Mouse (Mus musculus) midbrain, embryonic 14.5 days (tissue): ENCODE data around the gene Gsdma. TPM values are rescaled to one million over a fixed set of nuclear protein-coding genes. Genes with fewer than 3 reads are reported as not detected.

Experiments
- ATAC-seq: fragments of 200-750 bp; cut with Nextera tagmentation; 2 replicates; pipeline ENCODE4 v1.8.0; 2017; ENCODE audit warnings: moderate number of reproducible peaks, moderate library complexity; ENCODE audit not compliant: low FRiP score, low TSS enrichment
- DNase-seq: peaks from one replicate; pipeline ENCODE4 v3.0.0-alpha.2; 2015
- H3K27ac ChIP-seq: fragments of 300-500 bp; sonication (generic); replicated peaks from 2 replicates; pipeline ENCODE4 v1.5.1; 2014; ENCODE audit warnings: mild to moderate bottlenecking, low read depth, low read length, moderate library complexity
- H3K27me3 ChIP-seq: fragments of 300-500 bp; sonication (generic); 2 replicates; pipeline ENCODE4 v1.6.1; 2014; ENCODE audit warnings: low read length, control low read depth, mixed read lengths; ENCODE audit not compliant: control insufficient read depth, insufficient read depth
- H3K36me3 ChIP-seq: fragments of 300-500 bp; sonication (generic); 2 replicates; pipeline ENCODE4 v1.6.1; 2014; ENCODE audit warnings: low read length, control low read depth; ENCODE audit not compliant: control insufficient read depth, insufficient read depth
- H3K4me1 ChIP-seq: fragments of 300-500 bp; sonication (generic); 2 replicates; pipeline ENCODE4 v1.6.1; 2014; ENCODE audit warnings: mild to moderate bottlenecking, antibody characterized with exemption, low read length, control low read depth; ENCODE audit not compliant: control insufficient read depth, insufficient read depth
- H3K4me2 ChIP-seq: fragments of 300-500 bp; sonication (generic); 2 replicates; pipeline ENCODE4 v1.6.1; 2014; ENCODE audit warnings: mild to moderate bottlenecking, low read length, moderate library complexity
- H3K4me3 ChIP-seq: fragments of 300-500 bp; sonication (generic); replicated peaks from 2 replicates; pipeline ENCODE4 v1.5.1; 2014; ENCODE audit warnings: low read depth, low read length
- H3K9ac ChIP-seq: fragments of 300-500 bp; sonication (generic); replicated peaks from 2 replicates; pipeline ENCODE4 v1.6.1; 2014; ENCODE audit warnings: mild to moderate bottlenecking, low read length, moderate library complexity
- H3K9me3 ChIP-seq: fragments of 300-500 bp; sonication (generic); 2 replicates; pipeline ENCODE4 v1.6.1; 2016; ENCODE audit warnings: low read length, control low read depth, mixed read lengths; ENCODE audit not compliant: control insufficient read depth
- WGBS: fragments of 180-500 bp; shearing (Covaris S2); extraction: QIAGEN DNeasy Blood & Tissue Kit; methylation state at CpG from one replicate; pipeline ENCODE4 v1.1.7; 2014; 5-methylcytosine and 5-hydroxymethylcytosine counted together
- polyA plus RNA-seq: library from polyadenylated mRNA; unstranded; fragments of >200 nt; fragmentation: Nextera tagmentation; extraction: Ambion mirVana; gene quantifications from 2 replicates; pipeline ENCODE4 v1.2.1, GENCODE M21; 2014

Gsdma gene
- polyA plus RNA-seq, 1 experiment from 2014 or later = not detected

DNA sequence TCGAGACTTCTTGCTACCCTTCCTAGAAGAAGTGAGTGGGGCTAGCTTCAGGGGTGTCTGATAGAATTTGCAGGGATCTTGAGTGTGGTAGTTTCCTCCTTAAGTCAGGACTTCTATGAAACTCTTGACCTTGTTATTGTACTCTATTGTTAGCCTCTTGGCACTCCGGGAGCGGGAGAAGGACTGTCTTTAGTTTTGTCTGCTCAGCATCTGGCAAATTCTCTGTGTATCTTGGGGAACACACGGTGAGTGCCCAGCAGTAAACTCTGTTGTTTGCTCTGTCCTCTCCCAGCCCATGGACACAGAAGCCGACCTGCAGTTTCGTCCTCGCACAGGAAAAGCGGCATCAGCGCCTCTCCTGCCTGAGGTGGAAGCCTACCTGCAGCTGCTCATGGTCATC lies 21.5 kb downstream of the Gsdma start:
- H3K9ac ChIP-seq = no peak overlapping the region
- no peak overlapping the region for H3K4me3 ChIP-seq
- H3K4me1 ChIP-seq = peaks cover 7% of the 10 kb centered on the region
- H3K36me3 ChIP-seq = peaks cover 51% of the 10 kb centered on the region
- no peaks in the 10 kb centered on the region for H3K9me3 ChIP-seq
- H3K4me2 ChIP-seq = no peak overlapping the region
- 95% methylated on average over 9 of the region's 9 CpGs for WGBS
- H3K27me3 ChIP-seq = no peaks in the 10 kb centered on the region
- H3K27ac ChIP-seq = no peak overlapping the region
- DNase-seq = no peak
- ATAC-seq = no peak

DNA sequence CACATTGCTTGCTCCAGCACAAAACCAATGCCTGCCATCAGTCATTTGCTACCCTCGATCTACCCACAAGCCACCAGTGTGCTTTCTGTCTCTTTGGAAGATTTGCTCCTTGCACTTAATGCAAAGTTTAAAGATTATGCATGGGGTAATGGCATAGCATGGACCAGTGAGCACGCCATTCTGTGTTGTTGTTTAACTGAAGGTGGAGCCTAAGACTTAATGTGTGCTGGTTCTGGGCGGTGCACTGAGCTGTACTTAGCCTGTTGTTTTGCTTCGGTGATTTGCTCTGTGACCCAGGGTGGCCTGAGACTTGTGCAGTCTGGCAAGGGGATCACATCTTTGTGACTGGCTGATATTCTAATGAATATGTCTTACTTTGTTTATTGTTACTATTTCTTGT lies 22.8 kb downstream of the Gsdma start:
- H3K9ac ChIP-seq = no peak overlapping the region
- DNase-seq (no peak), ATAC-seq (no peak)
- no peaks in the 10 kb centered on the region for H3K9me3 ChIP-seq
- peaks cover 64% of the 10 kb centered on the region for H3K36me3 ChIP-seq
- no peak overlapping the region for H3K27ac ChIP-seq
- no peak overlapping the region for H3K4me3 ChIP-seq
- peaks cover 7% of the 10 kb centered on the region for H3K4me1 ChIP-seq
- WGBS = 86% methylated on average over 4 of the region's 4 CpGs
- H3K4me2 ChIP-seq = no peak overlapping the region
- H3K27me3 ChIP-seq = no peaks in the 10 kb centered on the region

DNA sequence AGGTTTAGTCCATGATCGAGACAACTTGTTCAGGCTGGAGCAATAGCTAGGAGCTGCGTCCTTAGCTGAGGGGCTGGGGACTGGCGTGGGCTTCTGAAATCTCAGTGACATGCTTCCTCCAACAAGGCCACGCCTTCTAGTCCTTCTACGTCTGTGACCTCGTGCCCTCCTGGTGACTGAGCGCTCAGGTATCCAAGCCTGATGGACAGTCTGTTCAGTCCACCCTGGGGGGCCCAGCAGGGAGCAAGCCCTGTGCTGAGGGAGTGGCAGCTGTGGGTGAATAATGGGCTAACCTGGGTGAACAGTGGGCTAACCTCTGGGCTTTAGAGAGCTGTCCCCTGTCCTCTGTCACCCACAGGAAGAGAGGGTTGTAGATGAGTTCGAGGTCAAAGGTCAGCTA lies 23.9 kb downstream of the Gsdma start:
- Histone ChIP-seq H3K27ac (no peak overlapping the region), H3K27me3 (no peaks in the 10 kb centered on the region), H3K4me2 (no peak overlapping the region), H3K9me3 (no peaks in the 10 kb centered on the region), H3K9ac (no peak overlapping the region), H3K36me3 (peaks cover 74% of the 10 kb centered on the region), H3K4me3 (no peak overlapping the region), H3K4me1 (peaks cover 7% of the 10 kb centered on the region)
- no peak for DNase-seq
- no peak for ATAC-seq
- WGBS = 89% methylated on average over 8 of the region's 8 CpGs

DNA sequence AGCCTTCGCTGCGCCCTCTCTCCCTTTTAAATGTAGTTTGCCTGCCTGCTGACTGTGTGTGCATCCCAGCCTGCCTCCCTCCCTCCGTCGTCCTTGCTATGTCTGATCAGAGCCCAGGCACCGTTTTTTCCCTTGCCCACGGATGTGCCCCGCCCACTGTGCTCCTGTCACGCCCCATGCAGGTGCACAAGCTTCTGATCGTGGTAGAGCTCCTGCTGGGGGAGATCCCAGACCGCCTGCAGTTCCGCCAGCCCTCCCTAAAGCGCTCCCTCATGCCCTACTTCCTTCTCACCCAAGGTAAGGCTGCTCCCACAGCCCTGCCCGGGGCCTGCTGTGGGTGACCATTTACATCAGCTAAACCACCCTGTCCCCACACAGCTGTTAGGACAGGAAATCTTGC lies 29.1 kb downstream of the Gsdma start:
- ATAC-seq = no peak
- 81% methylated on average over 13 of the region's 13 CpGs for WGBS
- Histone ChIP-seq H3K4me1 (no peaks in the 10 kb centered on the region), H3K9me3 (no peaks in the 10 kb centered on the region), H3K27me3 (no peaks in the 10 kb centered on the region), H3K4me3 (no peak overlapping the region), H3K9ac (no peak overlapping the region), H3K36me3 (peaks cover 80% of the 10 kb centered on the region), H3K27ac (no peak overlapping the region), H3K4me2 (no peak overlapping the region)
- DNase-seq = no peak

DNA sequence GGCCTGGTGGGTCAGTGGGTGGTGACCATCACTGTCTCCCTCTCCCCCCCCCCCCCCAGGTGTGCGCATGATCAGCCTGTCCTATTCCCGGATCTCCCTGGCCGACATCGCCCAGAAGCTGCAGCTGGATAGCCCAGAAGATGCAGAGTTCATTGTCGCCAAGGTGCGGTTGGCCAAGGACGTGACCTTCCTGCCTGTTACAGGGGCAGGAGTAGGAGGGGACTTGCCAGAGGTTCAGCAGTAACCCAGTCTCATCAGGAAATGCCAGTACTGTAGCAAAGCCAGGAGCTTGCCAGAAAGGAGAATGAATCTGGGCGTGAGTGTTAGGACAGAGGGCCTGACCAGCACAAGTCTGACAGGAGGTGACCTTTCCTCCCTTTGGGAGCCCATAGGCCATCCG lies 29.6 kb downstream of the Gsdma start:
- no peak for DNase-seq
- no peaks in the 10 kb centered on the region for H3K27me3 ChIP-seq
- ATAC-seq = no peak
- H3K4me1 ChIP-seq = no peaks in the 10 kb centered on the region
- no peaks in the 10 kb centered on the region for H3K9me3 ChIP-seq
- no peak overlapping the region for H3K9ac ChIP-seq
- 96% methylated on average over 9 of the region's 9 CpGs for WGBS
- H3K27ac ChIP-seq = no peak overlapping the region
- H3K4me3 ChIP-seq = no peak overlapping the region
- peaks cover 77% of the 10 kb centered on the region for H3K36me3 ChIP-seq
- H3K4me2 ChIP-seq = no peak overlapping the region

DNA sequence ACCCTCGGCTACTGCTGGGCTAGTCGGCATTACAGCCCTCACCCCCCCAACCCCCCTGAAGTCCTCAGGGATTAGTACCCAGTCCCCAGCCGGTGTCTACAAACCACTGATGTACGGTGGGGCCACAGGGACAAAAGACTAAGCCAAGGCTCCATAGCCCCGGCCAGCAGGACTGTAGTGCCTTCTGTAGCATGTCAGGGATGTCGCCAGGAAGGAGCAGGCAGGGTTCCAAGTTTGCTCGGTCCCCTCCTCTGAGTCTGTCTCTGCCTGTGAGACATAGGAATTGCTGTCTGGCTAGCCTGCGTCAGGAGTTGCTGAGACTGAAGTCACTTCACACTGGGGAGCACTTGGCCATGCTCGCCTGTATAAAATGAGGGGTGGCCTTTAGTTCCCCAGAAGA lies 30.1 kb downstream of the Gsdma start:
- 84% methylated on average over 9 of the region's 9 CpGs for WGBS
- Histone ChIP-seq H3K27ac (no peak overlapping the region), H3K9me3 (no peaks in the 10 kb centered on the region), H3K4me3 (no peak overlapping the region), H3K4me2 (no peak overlapping the region), H3K4me1 (no peaks in the 10 kb centered on the region), H3K36me3 (peaks cover 74% of the 10 kb centered on the region), H3K27me3 (no peaks in the 10 kb centered on the region), H3K9ac (no peak overlapping the region)
- no peak for ATAC-seq
- no peak for DNase-seq

DNA sequence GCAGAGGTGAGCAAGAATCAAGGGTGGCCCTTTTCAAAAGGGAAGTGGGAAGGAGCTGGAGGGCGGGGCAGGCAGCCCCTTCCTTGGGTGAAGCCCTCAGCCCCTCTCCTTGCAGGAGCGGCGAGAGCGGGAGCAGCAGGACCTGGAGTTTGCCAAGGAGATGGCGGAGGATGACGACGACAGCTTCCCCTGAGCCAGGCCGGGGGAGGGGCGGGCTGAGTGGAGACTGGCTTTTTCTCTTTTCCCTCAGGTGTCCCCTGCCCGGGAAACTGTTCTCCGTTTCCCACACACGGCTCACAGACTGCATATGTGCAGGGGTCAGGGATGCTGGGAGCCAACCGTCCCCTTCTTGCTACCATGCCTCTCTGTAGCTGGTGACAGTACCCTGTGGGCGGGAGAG lies 31.3 kb downstream of the Gsdma start:
- no peak for ATAC-seq

DNA sequence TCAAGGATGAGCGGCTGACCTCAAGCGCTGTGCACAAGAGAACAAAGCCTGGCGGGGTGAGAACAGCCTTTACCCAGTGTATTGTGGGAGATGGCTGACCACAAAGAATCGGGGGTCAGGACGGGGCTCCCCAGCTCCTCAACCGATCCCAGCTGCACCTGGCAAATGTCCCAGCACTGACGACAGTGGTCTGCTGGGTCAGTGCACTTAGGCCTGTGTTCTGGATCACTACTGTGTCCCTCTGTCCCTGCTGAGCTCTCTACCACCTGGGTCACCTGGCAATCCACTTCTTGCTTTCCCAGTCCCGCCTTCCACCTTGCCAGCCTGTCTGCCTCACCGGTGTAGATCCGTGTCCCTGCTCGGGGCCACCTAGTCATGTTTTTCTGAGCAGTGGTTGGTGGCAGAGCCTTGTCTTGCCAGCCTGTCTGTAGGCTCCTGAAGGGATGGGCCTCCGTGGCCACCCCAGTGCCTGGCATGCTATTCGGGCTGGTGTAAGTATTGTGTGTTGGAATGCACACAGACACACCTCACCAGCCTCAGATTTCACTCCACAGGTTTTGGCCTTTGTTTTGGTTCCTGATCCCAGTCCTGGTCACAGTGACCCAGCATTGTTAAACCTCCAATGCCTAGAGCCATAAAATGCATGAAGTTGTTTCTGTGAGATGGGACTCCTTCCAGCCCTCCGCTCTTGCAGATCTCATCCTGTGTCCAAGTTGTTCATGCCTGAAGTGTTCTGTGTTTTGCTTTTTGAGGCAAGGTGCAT lies 32.5 kb downstream of the Gsdma start:
- 90% methylated on average over 14 of the region's 14 CpGs for WGBS
- H3K27me3 ChIP-seq = no peaks in the 10 kb centered on the region
- H3K9me3 ChIP-seq = no peaks in the 10 kb centered on the region
- no peak overlapping the region for H3K4me2 ChIP-seq
- ATAC-seq (no peak), DNase-seq (no peak)
- no peak overlapping the region for H3K4me3 ChIP-seq
- no peak overlapping the region for H3K9ac ChIP-seq
- H3K4me1 ChIP-seq = no peaks in the 10 kb centered on the region
- H3K36me3 ChIP-seq = peaks cover 51% of the 10 kb centered on the region
- H3K27ac ChIP-seq = no peak overlapping the region

More for the DNA sequence above, 31.3 kb downstream of the Gsdma start:
- no peak for DNase-seq
- Histone ChIP-seq H3K4me2 (no peak overlapping the region), H3K9ac (no peak overlapping the region), H3K27ac (no peak overlapping the region), H3K27me3 (no peaks in the 10 kb centered on the region), H3K4me1 (no peaks in the 10 kb centered on the region), H3K4me3 (no peak overlapping the region), H3K36me3 (peaks cover 63% of the 10 kb centered on the region), H3K9me3 (no peaks in the 10 kb centered on the region)
- whole genome bisulfite sequencing = 73% methylated on average over 14 of the region's 14 CpGs

DNA sequence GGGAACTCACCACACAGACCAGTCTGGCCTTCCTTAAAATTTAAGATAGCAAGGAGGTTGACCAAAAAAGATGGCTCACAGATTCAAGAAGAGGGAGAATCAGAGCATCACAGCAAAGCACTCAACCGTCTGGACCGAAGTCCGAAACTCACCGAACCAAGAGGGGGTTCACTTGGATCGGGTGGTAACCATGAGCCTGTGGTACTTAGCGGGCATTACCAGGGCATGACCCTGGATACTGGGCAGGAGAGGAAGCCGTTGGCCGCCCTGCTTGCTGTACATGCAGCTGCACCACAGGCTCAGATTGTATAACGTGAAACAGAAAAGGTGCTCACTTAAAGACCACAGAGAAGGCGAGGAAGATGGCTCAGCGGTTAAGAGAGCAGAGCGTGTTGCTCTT lies 33.1 kb downstream of the Gsdma start:
- no peak for ATAC-seq
- Histone ChIP-seq H3K27ac (no peak overlapping the region), H3K4me2 (no peak overlapping the region), H3K4me1 (no peaks in the 10 kb centered on the region), H3K9me3 (no peaks in the 10 kb centered on the region), H3K9ac (no peak overlapping the region), H3K4me3 (no peak overlapping the region), H3K36me3 (peaks cover 45% of the 10 kb centered on the region), H3K27me3 (no peaks in the 10 kb centered on the region)
- no peak for DNase-seq
- 94% methylated on average over 12 of the region's 12 CpGs for WGBS
